Mouse (Mus musculus) adrenal gland (tissue): Measurements from ENCODE around the gene Dyrk3.
"Not testable (repeated sequence)": the region's sequence is repeated elsewhere in the genome, so short reads cannot be mapped to it uniquely, and the experiment has no call there.

Source experiments
- intact Hi-C: fragments of 180-260 bp; cut with DNase I; formaldehyde crosslinking; loops from one replicate; pipeline ENCODE4 v1.15.1; 2025

The Dyrk3 gene

GRCm38 (mm10) chr1:131159573-131160327 is 21.6 kb upstream of the Dyrk3 start:
- intact Hi-C loops = not testable (repeated sequence)

GRCm38 (mm10) chr1:131155456-131155855 is 17.3 kb upstream of the Dyrk3 start:
- intact Hi-C loops = no loop called here

DNA sequence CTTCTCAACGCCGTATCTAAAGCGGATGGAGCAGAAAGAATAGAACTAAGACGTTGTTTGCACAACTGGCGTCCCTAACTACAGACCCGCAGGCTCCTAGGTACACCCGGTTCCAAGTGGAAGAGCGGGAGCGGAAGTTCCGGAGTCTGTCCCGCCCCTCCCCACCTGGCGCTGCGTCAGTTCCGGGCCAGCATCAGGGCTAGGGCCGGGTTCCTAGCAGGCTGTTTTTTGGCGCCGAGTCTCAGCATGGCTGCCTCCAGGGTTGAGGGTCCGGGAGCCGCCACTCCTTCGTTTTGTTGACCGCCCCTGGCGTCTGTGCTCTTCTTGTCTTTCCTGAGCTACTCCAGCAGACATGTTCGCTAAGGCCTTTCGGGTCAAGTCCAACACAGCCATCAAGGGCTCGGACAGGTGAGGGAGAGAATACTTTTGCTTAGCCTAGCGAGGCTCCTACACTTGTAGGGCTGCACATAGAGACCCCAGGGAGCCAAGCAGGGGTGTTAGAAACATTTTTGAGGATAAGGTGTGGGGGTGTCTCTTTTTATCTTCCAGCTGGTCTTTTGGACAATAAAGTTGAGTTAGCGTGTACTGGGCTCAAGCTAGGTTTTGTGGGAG is 15.0 kb upstream of the Dyrk3 start, which contains the start of gene Eif2d:
TSS of gene Eif2d (plus strand) at position 164 of the 612 bp plus-strand sequence.
- intact Hi-C loops = loop anchor here (5.0 kb wide), 1 partner anchor 36 kb away; no protein-coding TSS in a partner anchor

- intact Hi-C loops = no loop called here
Measured at GRCm38 (mm10) chr1:131149496-131149895, 11.4 kb upstream of the Dyrk3 start.

- intact Hi-C loops = no loop called here
Measured at GRCm38 (mm10) chr1:131146181-131146614, 8.1 kb upstream of the Dyrk3 start.

GRCm38 (mm10) chr1:131145222-131145621 is 7.1 kb upstream of the Dyrk3 start:
- intact Hi-C loops = not testable (repeated sequence)

- intact Hi-C loops = no loop called here
Measured at GRCm38 (mm10) chr1:131142472-131142871, 4.3 kb upstream of the Dyrk3 start.

DNA sequence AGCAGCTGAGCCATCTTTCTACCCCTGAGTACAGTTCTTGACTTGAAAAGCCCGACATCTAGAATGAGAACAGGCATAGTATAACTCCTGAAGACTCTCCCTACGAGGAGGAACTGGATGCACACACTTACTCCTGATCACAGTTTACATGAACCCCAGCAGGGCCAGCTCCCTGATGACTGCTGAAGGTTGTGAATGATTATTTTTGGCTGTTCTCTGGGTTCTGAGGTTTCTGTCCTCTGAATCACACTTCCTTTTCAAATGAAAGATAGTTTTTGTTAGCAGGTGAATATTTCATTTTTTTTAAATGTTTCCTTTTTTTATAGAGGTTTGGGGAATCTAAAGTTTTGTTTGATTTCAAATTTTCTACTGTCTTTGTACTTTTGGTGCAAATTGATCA is 3.3 kb upstream of the Dyrk3 start:
- intact Hi-C loops = no loop called here

GRCm38 (mm10) chr1:131139102-131140095 is 1.3 kb upstream of the Dyrk3 start:
- intact Hi-C loops = no loop called here

DNA sequence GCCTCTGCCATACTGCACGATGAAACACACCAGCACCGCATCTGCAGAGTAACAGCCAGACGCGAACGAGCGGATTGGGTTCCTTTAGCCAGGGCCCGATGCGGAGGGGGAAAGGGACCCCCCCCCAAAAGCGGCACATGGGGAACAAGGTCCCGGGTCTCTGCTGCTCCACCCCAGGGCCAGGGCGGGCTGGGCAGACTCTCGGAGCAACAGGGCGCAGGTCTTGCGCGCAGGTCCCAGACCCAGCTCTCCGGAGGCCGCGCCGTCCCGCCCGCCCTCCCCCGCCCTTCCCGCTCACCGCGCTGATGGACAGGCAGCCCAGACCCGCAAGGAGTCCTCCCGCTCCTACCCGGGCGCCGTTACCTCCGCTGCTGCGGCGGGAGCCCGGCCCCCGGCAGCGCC is 422 bp downstream of the Dyrk3 start:
- intact Hi-C loops = no loop called here

GRCm38 (mm10) chr1:131137111-131137510 is 1.0 kb downstream of the Dyrk3 start:
- intact Hi-C loops = no loop called here

- intact Hi-C loops = no loop called here
Measured at GRCm38 (mm10) chr1:131135960-131136629, 2.0 kb downstream of the Dyrk3 start.

GRCm38 (mm10) chr1:131134942-131135522 is 3.1 kb downstream of the Dyrk3 start:
- intact Hi-C loops = no loop called here

DNA sequence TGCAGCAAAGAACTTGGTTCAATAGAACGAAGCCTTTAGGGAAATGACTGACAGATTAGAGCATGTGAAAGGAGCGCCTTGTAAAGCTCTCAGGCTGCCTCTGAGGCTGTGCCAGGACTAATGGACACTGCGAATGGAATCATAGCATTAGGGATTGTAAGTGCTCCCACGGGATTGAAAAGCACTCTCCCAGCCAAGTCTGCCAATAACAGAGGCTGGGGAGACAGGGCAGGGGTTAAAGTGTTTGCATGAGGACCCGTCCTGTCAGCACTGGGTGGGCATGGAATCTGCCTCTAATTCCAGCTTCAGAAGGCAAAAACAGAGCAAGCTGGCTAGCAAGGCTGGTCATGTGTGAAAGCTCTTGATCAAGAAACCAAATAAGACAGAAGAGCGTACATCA is 3.9 kb downstream of the Dyrk3 start:
- intact Hi-C loops = no loop called here

DNA sequence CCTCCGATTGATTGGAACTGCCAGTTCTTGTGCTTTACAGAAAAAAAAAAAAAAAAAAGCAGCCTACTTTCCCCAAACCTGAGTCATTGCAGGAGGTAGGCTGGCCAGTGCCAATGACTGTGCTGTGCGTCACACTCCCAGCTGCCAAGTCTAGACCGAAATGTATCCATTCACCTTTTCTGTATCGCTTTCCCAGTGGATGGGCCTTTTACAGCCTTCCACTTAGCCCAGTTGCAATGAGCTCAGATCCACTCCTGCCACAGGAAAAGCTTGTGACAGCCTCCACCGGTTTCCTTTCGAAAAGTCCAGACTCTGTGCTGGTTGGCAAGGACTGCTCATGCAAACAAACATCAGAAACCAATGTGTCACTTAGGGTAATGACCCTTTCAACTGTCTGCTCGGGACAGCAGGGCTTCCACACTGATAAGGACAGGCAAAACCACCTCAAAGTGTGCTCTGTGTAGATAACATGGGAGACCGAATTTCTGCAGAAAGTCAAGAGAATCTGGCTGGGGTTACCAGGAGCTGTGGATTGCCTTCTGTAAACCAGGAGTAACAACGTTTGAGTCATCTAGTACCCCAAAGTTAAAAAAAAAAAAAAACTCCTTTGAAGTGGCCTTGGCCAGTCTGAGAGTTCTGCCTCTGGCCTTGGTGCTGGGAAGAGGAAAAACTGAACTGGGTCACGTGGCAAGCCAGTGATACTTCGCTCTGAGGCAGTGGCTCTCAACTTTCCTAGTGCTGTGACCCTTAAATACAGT is 12.0 kb downstream of the Dyrk3 start:
- intact Hi-C loops = no loop called here

DNA sequence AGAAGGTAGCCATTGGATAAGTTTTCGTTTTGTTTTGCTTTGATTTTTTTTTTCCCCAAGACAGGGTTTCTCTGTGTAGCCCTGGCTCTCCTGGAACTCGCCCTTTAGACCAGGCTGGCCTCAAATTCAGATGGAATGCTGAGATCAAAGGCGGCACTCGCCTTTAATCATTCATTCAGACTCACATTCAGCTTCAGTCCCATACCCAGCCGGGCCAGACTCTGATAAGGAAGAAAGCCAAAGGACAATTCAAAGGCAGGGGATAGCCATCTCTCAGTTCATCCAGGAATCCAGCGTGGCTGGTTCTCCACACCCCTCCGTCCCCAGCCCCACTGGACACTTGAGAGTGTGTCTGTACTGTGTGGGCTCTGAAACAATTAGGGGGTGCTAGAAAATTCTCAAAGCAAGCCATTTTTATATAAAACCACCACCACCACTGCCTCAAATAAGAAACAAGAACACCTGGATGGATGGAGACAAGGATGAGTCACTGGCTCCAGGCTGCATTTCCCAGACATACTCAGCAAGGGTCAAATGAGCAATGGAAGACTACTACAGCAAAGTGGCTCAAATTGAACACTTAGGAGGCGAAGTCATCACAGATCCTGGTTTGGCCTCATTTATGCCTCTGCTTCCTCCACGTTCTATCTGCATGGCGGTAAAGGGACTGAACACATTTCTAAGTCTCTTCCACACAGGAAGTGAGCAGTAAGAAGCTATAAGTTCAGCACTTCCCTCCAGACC is 14.4 kb downstream of the Dyrk3 start:
- intact Hi-C loops = no loop called here

DNA sequence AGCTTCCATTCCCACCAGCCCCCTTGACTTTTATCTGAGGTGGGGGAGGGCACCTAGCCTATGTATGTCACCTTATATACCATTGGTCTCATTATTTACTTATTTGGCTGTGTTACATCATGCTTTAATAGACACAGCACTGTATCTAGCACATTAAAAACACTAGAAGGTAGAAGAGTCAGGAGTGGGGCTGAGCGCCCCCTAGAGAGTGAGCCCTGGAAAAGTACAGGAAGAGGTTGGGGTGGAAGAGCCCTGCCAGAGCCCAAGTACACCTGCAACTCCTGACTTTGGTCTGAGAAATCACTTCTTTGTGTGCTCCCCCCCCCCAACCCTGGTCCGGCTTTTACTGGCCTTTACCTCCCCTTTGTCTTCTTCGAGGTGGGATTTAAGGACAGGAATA is 16.2 kb downstream of the Dyrk3 start:
- intact Hi-C loops = no loop called here

- intact Hi-C loops = loop anchor here (5.0 kb wide), 3 partner anchors 33 to 143 kb away; partner anchors contain the start of genes Eif2d and Rassf5
Measured at GRCm38 (mm10) chr1:131119026-131119425, 19.1 kb downstream of the Dyrk3 start.

DNA sequence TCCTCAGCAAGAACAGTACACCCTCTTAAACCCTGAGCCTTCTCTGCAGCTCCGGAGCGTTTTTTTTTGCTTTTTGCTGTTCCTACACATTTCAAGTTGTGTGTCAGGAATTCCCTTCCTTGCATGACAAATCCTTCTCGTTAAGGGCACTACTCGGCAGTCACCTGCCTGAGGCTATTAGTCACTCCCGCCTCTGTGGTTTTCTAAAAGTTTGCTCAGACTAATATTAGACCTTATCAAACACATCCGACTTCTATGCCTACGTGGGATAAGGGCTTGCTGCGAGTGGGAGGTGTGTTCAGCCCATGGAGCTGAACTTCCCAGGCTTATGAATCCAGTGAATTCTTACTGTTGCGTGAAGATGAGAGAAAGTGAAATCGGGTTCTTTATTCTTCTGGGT is 19.6 kb downstream of the Dyrk3 start:
- intact Hi-C loops = loop anchor here (5.0 kb wide), 3 partner anchors 34 to 144 kb away; partner anchors contain the start of genes Eif2d and Rassf5
